Comparison of ENCODE assay signal across 19 mouse cellular contexts in genomic region chr4:29480384-29481092, GRCm38 (mm10).
"Had no signal": no experiment of that assay in that cellular context is flagged by ENCODE, and none has a peak within 500 bp of the region (broad histone marks: within the 10 kb centered on the region; RNA-seq: fewer than 3 reads in every experiment).

No protein-coding gene starts in this region.

- H3K9ac ChIP-seq: hindbrain, embryonic 15.5 days; liver, embryonic 12.5 days; lung, embryonic 14.5 days; midbrain, embryonic 13.5 days; neural tube, embryonic 12.5 days had no signal

- H3K4me2 ChIP-seq: hindbrain, embryonic 15.5 days; liver, embryonic 12.5 days; lung, embryonic 14.5 days; midbrain, embryonic 13.5 days; neural tube, embryonic 12.5 days had no signal

- ATAC-seq: inflammation-experienced regulatory T-cells, adult 6 months; intestine, postnatal 0 days; liver, embryonic 12.5 days; midbrain, embryonic 13.5 days had no signal

- H3K4me1 ChIP-seq: hindbrain, embryonic 15.5 days; liver, embryonic 12.5 days; megakaryocyte, embryonic 14.5 days; midbrain, embryonic 13.5 days; neural tube, embryonic 12.5 days had no signal

- H3K36me3 ChIP-seq: hindbrain, embryonic 15.5 days; liver, embryonic 12.5 days; midbrain, embryonic 13.5 days; neural tube, embryonic 12.5 days had no signal

- H3K27ac ChIP-seq: hindbrain, embryonic 15.5 days; layer of hippocampus, adult 2 months; liver, embryonic 12.5 days; midbrain, embryonic 13.5 days; neural tube, embryonic 12.5 days had no signal

- H3K27me3 ChIP-seq: hindbrain, embryonic 15.5 days; liver, embryonic 12.5 days; megakaryocyte, embryonic 14.5 days; midbrain, embryonic 13.5 days; neural tube, embryonic 12.5 days had no signal

- H3K9me3 ChIP-seq: hindbrain, embryonic 15.5 days; liver, embryonic 12.5 days; megakaryocyte, embryonic 14.5 days; midbrain, embryonic 13.5 days; neural tube, embryonic 12.5 days had no signal

- H3K4me3 ChIP-seq: hindbrain, embryonic 15.5 days; layer of hippocampus, adult 2 months; liver, embryonic 12.5 days; megakaryocyte, embryonic 14.5 days; midbrain, embryonic 13.5 days; myocyte; neural tube, embryonic 12.5 days had no signal

- DNase-seq: kidney, postnatal 36 days; left cerebral cortex, postnatal 4 days; lung, embryonic 14.5 days; lung, postnatal 10 days; lung, postnatal 4 days; retina, postnatal 1 day; right cerebral cortex, postnatal 4 days; spleen, adult 18-20 months; thymus, adult 2 months; thymus, postnatal 25 days had no signal
